Mouse (Mus musculus) neural tube, embryonic 13.5 days (tissue): ENCODE measurements at regions not wholly inside any gene's neighbourhood (a gene's known extent, or its start where the extent isn't known, plus 50 kb on each side); places are given as distances from the start of the nearest gene placed in this dataset.
A peak's percentile ranks its signal among the peaks of the same experiment; 100 is the strongest.

Source experiments
- ATAC-seq: fragments of 200-750 bp; cut with Nextera tagmentation; 2 replicates; pipeline ENCODE4 v1.8.0; 2017; ENCODE audit warnings: low read depth, mild to moderate bottlenecking, moderate TSS enrichment, moderate library complexity
- H3K27ac ChIP-seq: fragments of 300-500 bp; sonication (generic); replicated peaks from 2 replicates; pipeline ENCODE4 v1.5.1; 2015; ENCODE audit warnings: moderate library complexity, mild to moderate bottlenecking, inconsistent platforms
- H3K27me3 ChIP-seq: fragments of 300-500 bp; sonication (generic); 2 replicates; pipeline ENCODE4 v1.6.1; 2015; ENCODE audit warnings: mild to moderate bottlenecking, inconsistent platforms
- H3K36me3 ChIP-seq: fragments of 300-500 bp; sonication (generic); 2 replicates; pipeline ENCODE4 v1.6.1; 2015; ENCODE audit warnings: mild to moderate bottlenecking, inconsistent platforms
- H3K4me1 ChIP-seq: fragments of 300-500 bp; sonication (generic); replicated peaks from 2 replicates; pipeline ENCODE4 v1.6.1; 2015; ENCODE audit warnings: inconsistent platforms
- H3K4me2 ChIP-seq: fragments of 300-500 bp; sonication (generic); 2 replicates; pipeline ENCODE4 v1.6.1; 2015; ENCODE audit warnings: inconsistent platforms, mild to moderate bottlenecking, moderate library complexity
- H3K4me3 ChIP-seq: fragments of 300-500 bp; sonication (generic); 2 replicates; pipeline ENCODE4 v1.5.1; 2015; ENCODE audit warnings: mild to moderate bottlenecking, inconsistent platforms
- H3K9ac ChIP-seq: fragments of 300-500 bp; sonication (generic); 2 replicates; pipeline ENCODE4 v1.6.1; 2015; ENCODE audit warnings: moderate library complexity, mild to moderate bottlenecking, inconsistent platforms
- H3K9me3 ChIP-seq: fragments of 300-500 bp; sonication (generic); 2 replicates; pipeline ENCODE4 v1.6.1; 2016; ENCODE audit warnings: inconsistent platforms
- WGBS: fragments of 180-500 bp; shearing (Covaris S2); methylation state at CpG from one replicate; pipeline ENCODE4 v1.1.7; 2015; 5-methylcytosine and 5-hydroxymethylcytosine counted together

DNA sequence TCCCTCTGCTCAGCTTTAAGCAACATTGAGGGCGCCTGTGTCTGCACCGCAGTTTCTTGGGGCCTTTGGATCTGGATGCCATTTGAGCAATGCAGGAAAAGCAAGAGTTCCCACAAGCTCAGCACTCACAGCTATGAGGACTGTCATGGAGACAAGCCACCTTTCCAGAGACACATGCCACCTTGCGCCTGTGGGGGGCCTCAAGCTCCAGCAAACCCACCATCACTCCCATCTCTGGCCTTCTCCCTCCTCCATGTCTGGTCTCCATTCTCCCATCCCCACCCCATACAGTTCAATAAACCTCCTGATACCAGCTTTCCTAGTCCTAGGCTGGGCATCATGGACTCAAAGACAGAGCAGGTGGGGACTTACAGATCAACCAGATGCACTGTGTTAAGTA lies 97.8 kb downstream of the Wdr11 start:
- H3K27ac ChIP-seq, result no peak overlapping the region
- H3K4me2 ChIP-seq, result no peak overlapping the region
- H3K9ac ChIP-seq, result no peak overlapping the region
- no peak for ATAC-seq
- 94% methylated on average over 3 of the region's 3 CpGs for WGBS
- no peak overlapping the region for H3K4me3 ChIP-seq
- no peaks in the 10 kb centered on the region for H3K36me3 ChIP-seq
- H3K27me3 ChIP-seq, result peaks cover 20% of the 10 kb centered on the region
- H3K9me3 ChIP-seq, result no peaks in the 10 kb centered on the region
- peaks cover 6% of the 10 kb centered on the region; the same call in 1 of the 2 replicates for H3K4me1 ChIP-seq

DNA sequence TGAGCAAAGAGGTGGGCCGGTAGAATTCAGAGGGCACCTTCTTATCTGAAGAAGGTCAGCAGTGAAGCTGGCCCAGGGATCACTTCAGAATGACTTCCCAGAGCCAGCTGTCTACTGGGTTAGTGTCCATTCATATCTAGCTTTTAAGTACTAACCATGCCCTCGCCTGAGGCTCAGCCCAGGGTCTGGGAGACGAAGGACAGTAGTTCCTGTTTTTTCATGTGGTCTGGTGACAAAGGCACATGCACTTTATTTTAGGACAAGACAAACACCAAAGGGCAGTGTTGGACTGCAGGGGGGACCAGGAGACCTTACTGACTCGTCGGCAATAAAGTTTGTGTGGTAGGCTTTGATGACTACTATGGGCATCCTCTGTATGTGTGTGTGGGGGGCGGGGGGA lies 99.2 kb downstream of the Wdr11 start:
- Histone ChIP-seq H3K27me3 (peaks cover 11% of the 10 kb centered on the region), H3K9me3 (no peaks in the 10 kb centered on the region), H3K27ac (no peak overlapping the region), H3K4me1 (peaks cover 2% of the 10 kb centered on the region; the same call in 1 of the 2 replicates), H3K4me3 (no peak overlapping the region), H3K9ac (no peak overlapping the region), H3K36me3 (no peaks in the 10 kb centered on the region), H3K4me2 (no peak overlapping the region)
- WGBS, result 79% methylated on average over 6 of the region's 6 CpGs
- no peak for ATAC-seq

DNA sequence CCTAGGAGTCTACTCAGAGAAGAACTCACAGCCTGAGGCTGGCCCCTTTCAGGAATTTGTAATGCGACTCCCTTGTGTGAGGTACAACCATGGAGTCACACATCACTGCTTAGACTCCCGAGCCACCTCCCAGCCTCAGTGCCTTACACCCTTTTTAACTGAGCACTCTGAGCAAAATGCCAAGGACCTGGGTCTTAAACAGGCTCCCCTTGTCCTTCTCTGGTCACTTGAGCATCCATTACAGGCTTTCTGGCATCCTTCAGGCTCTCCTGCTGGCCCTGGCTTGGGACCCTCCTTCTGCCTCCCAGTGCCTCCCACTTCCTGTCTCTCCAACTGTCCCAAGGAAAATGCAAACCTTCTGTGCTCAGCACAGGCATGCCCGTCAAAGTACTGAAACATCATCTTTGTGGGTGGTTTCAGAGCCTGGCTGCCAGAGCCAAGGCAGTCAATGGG lies 100.0 kb downstream of the Wdr11 start:
- WGBS, result 43% methylated on average over 3 of the region's 3 CpGs
- ATAC-seq, result no peak

DNA sequence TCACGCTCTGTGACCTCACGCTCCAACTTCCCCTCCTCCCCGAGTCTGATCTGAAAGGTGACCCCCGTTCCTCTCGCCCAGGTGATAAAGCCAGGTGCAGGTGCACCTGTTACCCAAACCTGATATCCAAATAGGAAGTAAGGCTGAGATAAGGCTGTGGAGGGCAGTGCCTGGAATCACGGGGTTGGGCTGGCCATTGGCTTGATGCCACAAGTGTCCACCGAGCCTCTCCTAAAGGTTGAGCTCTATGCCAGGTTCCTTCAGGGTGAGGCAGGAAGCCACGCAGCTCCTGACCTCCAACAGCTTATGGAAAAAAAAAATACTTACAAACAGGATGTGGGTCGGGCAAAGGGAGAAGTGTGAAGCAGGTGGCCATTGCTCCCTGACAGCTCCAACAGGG lies 102.0 kb downstream of the Wdr11 start:
- H3K4me1 ChIP-seq, result no peaks in the 10 kb centered on the region
- no peak overlapping the region for H3K9ac ChIP-seq
- no peaks in the 10 kb centered on the region for H3K27me3 ChIP-seq
- H3K9me3 ChIP-seq, result no peaks in the 10 kb centered on the region
- H3K27ac ChIP-seq, result no peak overlapping the region
- WGBS, result 87% methylated on average over 9 of the region's 9 CpGs
- no peaks in the 10 kb centered on the region for H3K36me3 ChIP-seq
- H3K4me2 ChIP-seq, result no peak overlapping the region
- no peak for ATAC-seq
- no peak overlapping the region for H3K4me3 ChIP-seq

More for the DNA sequence above, 100.0 kb downstream of the Wdr11 start:
- Histone ChIP-seq H3K4me1 (no peaks in the 10 kb centered on the region), H3K9me3 (no peaks in the 10 kb centered on the region), H3K4me2 (no peak overlapping the region), H3K9ac (no peak overlapping the region), H3K36me3 (no peaks in the 10 kb centered on the region), H3K4me3 (no peak overlapping the region), H3K27ac (0 out of 2 replicates have a peak overlapping the region, but pooled peaks have one; percentile 18), H3K27me3 (peaks cover 11% of the 10 kb centered on the region)

DNA sequence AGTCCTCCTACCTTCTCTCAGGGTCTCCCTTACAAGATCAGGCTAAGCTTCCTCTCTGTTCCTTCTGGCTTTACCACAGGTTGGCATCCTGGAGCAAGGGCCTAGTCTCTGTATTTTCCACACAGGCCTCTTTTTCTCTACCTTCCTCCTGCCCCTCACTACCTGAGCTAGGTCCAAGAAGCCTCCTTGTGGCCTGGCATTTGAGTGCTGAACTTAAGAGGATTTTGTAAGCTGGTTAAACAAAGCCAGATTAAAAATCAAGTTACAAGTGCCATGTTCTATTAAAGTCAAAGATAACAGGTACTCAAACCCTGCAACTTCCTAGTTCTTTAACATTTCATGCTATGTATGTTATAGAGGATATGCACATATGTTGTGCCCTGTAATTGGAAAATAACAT lies 102.5 kb downstream of the Wdr11 start:
- H3K27ac ChIP-seq, result no peak overlapping the region
- no peaks in the 10 kb centered on the region; the same call in 1 of the 2 replicates for H3K27me3 ChIP-seq
- ATAC-seq, result no peak
- no peaks in the 10 kb centered on the region for H3K4me1 ChIP-seq
- H3K4me3 ChIP-seq, result no peak overlapping the region
- H3K9ac ChIP-seq, result no peak overlapping the region
- H3K4me2 ChIP-seq, result no peak overlapping the region
- H3K9me3 ChIP-seq, result no peaks in the 10 kb centered on the region
- no peaks in the 10 kb centered on the region for H3K36me3 ChIP-seq

DNA sequence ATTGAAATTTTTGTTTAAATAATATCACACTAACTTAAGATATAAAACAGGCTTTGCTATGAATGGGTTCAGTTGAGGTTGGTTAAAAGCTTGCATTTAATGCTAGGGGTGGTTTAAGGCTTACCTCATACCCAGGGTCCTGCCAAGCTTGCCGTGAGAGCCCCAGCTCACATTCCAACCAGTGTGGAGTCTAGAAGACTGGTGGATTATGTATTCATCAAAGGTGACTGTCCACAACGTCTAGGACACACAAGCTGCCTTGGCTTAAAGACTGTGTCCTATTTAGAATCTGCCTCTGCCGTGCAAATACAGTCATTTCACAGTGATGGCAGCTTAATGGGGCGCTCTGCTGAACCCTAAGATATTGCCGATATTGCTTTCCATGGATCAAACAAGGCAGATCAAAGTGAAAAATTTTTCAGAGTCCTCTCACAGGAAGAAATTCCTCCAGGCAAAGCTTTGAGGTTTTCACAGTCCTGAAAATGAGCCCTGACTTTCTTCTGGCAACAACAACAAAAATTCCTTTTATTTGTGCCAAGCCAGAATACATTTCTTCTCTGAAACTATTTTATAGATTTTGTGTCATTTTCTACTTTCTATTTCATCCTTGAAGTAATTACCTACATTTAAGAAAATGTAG lies 108.4 kb downstream of the Wdr11 start:
- no peak for ATAC-seq
- H3K4me3 ChIP-seq, result no peak overlapping the region
- H3K4me1 ChIP-seq, result no peaks in the 10 kb centered on the region
- no peak overlapping the region for H3K27ac ChIP-seq
- no peak overlapping the region for H3K4me2 ChIP-seq
- no peaks in the 10 kb centered on the region for H3K36me3 ChIP-seq
- no peaks in the 10 kb centered on the region for H3K9me3 ChIP-seq
- WGBS, result 80% methylated on average over 5 of the region's 5 CpGs
- no peaks in the 10 kb centered on the region; the same call in 1 of the 2 replicates for H3K27me3 ChIP-seq
- H3K9ac ChIP-seq, result no peak overlapping the region

DNA sequence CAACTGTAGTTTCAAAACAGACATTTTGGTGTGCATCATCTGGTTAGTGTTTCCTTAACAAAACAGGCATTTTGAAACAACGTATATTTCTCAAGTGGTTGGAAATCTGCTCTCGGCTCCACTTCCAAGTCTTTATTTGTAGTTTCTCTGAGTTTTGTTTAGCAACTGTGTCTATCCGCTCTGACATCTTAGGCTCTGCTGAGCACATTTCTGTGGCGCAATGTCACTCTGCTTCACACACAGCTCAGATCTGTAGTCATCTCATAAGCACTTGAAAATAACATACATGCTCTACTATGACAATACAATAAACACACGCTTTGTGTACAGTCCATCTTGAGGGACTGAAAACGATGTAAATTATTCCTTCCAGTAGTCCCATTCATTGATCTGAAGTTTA lies 135.9 kb downstream of the Wdr11 start:
- Histone ChIP-seq H3K4me3 (no peak overlapping the region), H3K9me3 (no peaks in the 10 kb centered on the region), H3K36me3 (no peaks in the 10 kb centered on the region), H3K4me1 (no peaks in the 10 kb centered on the region), H3K4me2 (no peak overlapping the region), H3K27ac (no peak overlapping the region), H3K9ac (no peak overlapping the region), H3K27me3 (no peaks in the 10 kb centered on the region)
- WGBS, result 92% methylated on average over 6 of the region's 6 CpGs
- no peak for ATAC-seq

DNA sequence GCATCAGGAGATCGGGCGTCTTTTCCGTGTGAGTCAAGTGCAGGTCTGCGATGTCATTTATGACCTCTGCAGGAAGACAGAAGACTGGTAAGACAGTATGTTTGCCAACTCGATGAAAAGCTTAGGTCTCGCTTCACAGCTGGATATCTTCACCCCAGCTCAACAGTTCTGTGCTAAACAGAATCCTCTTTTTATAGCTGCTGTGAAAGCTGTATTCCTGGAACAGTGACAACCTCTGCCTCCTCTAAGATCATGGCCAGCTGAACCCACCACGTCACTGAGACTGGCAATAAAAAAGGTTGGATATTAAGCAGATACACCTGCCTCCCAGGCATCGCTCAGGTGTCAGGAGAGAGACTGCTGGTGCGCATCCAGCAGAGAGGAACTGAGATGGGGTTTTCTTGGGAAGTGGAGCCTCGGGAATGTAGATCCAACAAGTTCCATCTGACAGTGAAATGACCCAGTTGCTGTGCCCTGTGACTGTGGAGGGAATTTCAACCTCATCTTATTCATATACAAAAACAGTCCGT lies 138.1 kb downstream of the Wdr11 start:
- H3K27ac ChIP-seq, result no peak overlapping the region
- WGBS, result 74% methylated on average over 11 of the region's 11 CpGs
- H3K9ac ChIP-seq, result no peak overlapping the region
- ATAC-seq, result no peak
- H3K9me3 ChIP-seq, result no peaks in the 10 kb centered on the region
- no peaks in the 10 kb centered on the region for H3K27me3 ChIP-seq
- H3K4me2 ChIP-seq, result no peak overlapping the region
- H3K4me3 ChIP-seq, result no peak overlapping the region
- H3K36me3 ChIP-seq, result no peaks in the 10 kb centered on the region
- no peaks in the 10 kb centered on the region for H3K4me1 ChIP-seq

DNA sequence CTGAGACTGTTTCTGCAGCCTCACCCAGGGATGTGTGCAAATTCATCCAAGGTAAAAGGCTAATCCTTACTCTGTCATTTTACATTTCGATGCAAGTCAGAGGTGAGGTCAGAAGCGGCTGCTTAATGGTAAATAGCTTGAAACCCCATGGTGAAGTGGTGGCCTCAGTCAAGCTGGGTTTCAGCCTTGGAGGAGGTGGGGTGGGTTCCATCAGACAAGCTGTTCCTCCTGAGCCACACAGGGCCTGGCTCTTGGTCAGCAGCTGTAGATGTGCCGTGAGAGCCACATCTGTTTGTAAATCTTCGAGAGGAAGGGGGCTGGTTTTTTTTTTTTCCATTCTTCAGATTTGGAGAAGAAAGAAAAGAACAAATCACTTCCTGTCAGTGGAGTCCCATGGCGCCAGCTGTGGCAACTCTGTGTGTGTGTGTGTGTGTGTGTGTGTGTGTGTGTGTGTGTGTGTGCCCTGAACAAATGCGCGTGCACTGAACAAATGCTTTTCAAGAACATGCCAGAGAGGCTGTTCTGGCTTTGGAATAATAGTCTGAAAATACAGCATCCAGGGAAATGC lies 139.2 kb downstream of the Wdr11 start:
- Histone ChIP-seq H3K27ac (no peak overlapping the region), H3K9me3 (no peaks in the 10 kb centered on the region), H3K4me2 (no peak overlapping the region), H3K4me1 (no peaks in the 10 kb centered on the region), H3K36me3 (no peaks in the 10 kb centered on the region), H3K9ac (no peak overlapping the region), H3K4me3 (no peak overlapping the region), H3K27me3 (no peaks in the 10 kb centered on the region)
- 50% methylated on average over 7 of the region's 7 CpGs for WGBS
- ATAC-seq, result no peak

DNA sequence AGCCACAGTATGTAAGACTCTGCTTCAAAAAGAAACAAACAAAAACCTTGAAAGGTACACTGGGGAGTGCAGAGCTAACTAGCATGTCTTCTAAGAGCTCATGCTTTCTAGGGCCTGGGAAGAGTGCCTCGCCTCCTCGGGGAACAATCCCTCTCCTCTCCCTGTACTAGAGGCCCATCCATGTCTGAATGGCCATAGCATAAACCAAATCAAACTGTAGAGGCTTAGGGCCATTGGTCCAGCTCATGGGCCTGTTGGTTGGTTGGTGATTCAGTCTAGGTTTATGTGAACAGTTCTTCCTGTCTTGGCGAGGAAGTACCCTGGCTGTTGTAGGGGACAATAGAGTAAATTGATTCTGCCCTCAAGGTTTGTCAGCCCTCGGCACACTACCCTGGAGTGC lies 151.0 kb downstream of the Wdr11 start:
- no peaks in the 10 kb centered on the region for H3K27me3 ChIP-seq
- peaks cover 13% of the 10 kb centered on the region for H3K4me1 ChIP-seq
- 81% methylated on average over 4 of the region's 4 CpGs for WGBS
- H3K4me3 ChIP-seq, result no peak overlapping the region
- ATAC-seq, result no peak
- H3K27ac ChIP-seq, result no peak overlapping the region
- H3K4me2 ChIP-seq, result no peak overlapping the region
- H3K9ac ChIP-seq, result no peak overlapping the region
- H3K9me3 ChIP-seq, result no peaks in the 10 kb centered on the region
- no peaks in the 10 kb centered on the region for H3K36me3 ChIP-seq

DNA sequence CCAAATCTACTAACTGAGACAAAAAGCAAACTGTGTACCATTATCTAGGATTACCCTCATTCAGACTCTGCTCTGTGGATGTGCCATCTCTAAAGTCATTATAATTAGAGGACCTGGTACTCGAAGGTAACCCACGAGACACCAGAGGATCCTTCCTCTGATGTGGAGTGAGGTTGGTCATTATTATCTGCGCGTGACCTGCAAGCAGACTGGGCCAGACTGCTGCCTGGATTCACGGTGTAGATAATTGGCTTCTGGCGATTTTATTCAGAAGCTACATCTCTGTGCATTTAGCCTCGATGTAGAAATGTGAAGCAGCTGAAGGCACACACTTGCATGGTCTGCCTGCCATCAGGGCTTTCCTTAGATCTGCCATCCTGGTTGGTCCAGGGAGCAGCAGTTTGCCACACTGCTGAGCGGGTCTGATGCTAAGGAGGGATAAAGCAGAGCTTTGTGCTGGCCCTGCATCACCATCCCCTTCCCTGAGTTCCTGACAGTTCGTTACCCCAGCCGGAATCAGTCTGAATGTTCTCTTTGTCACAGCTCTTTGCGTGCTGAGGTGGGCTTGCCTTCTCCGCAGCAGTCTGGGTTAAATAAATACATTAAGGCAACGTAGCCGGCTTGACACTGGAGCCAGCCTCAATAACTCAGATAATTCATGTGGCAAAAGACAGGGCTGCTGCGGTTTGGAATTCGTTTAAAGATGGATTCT lies 152.4 kb downstream of the Wdr11 start:
- Histone ChIP-seq H3K27ac (peak overlapping the region; percentile 64), H3K9me3 (peaks cover 8% of the 10 kb centered on the region), H3K36me3 (no peaks in the 10 kb centered on the region), H3K27me3 (no peaks in the 10 kb centered on the region), H3K4me3 (no peak overlapping the region), H3K4me1 (peaks cover 13% of the 10 kb centered on the region), H3K4me2 (peak overlapping the region; percentile 29), H3K9ac (peak overlapping the region; percentile 47)
- 23% methylated on average over 16 of the region's 16 CpGs for WGBS
- ATAC-seq, result peak; percentile 56

DNA sequence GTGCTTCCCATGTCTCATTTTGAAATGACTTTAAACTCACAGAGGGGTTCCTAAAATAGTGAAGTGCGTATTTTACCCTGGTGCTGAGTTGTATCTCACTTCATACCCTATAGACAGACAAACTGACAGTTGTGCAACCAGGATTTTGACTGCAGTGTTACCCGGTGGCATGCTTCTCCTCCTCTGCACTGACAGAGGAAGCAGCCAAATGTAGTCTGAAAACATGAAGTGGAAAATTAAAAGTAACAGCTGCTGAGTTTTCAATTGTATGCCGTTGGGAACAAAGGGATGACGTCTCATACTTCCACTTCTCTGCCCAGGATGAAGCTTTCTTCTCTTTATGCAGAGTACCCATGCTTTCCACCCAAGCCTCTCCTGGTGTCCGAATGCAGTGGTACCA lies 155.0 kb downstream of the Wdr11 start:
- no peak for ATAC-seq
- Histone ChIP-seq H3K9ac (no peak overlapping the region), H3K4me3 (no peak overlapping the region), H3K4me2 (no peak overlapping the region), H3K27ac (no peak overlapping the region), H3K27me3 (no peaks in the 10 kb centered on the region), H3K4me1 (peaks cover 13% of the 10 kb centered on the region), H3K9me3 (peaks cover 9% of the 10 kb centered on the region), H3K36me3 (no peaks in the 10 kb centered on the region)
- WGBS, result 80% methylated on average over 5 of the region's 5 CpGs
